Mouse (Mus musculus) midbrain, embryonic 16.5 days (tissue): ENCODE data around the gene B3gat3. TPM values are rescaled to one million over a fixed set of nuclear protein-coding genes. Genes with fewer than 3 reads are reported as not detected.

Experiments used
- microRNA-seq: library from miRNA; unstranded; fragments of <30 nt; microRNA quantifications from one replicate; pipeline ENCODE4, GENCODE M21; 2017
- polyA plus RNA-seq: library from polyadenylated mRNA; unstranded; fragments of >200 nt; fragmentation: Nextera tagmentation; extraction: Ambion mirVana; gene quantifications from 2 replicates; pipeline ENCODE4 v1.2.1, GENCODE M21; 2015

Gene B3gat3
- polyA plus RNA-seq, 1 experiment from 2014 or later: 95.7 TPM

Small RNA genes lying within 50 kb of the gene (microRNA-seq; reads per million reads assigned to microRNA genes)
- gene Mir5136: 0.69 reads per million

Other genes with a start within 250 kb of the B3gat3 start
- 176 and 182 TPM in 2 replicates for gene Slc3a2, start 197.0 kb upstream of the B3gat3 start, polyA plus RNA-seq
- 93.1 and 95.9 TPM in 2 replicates for gene Wdr74, start 184.5 kb upstream of the B3gat3 start, polyA plus RNA-seq
- 1.2 and 1.8 TPM in 2 replicates for gene 1700092M07Rik, start 179.7 kb upstream of the B3gat3 start, polyA plus RNA-seq
- 122 and 123 TPM in 2 replicates for gene Stx5a, start 179.0 kb upstream of the B3gat3 start, polyA plus RNA-seq
- gene Nxf1, start 163.3 kb upstream of the B3gat3 start, polyA plus RNA-seq: 146 and 169 TPM in 2 replicates
- 195 and 202 TPM in 2 replicates for gene Tmem223, start 149.4 kb upstream of the B3gat3 start, polyA plus RNA-seq
- gene Tmem179b, start 145.9 kb upstream of the B3gat3 start, polyA plus RNA-seq: 26.4 and 26.6 TPM in 2 replicates
- 30.7 and 32.9 TPM in 2 replicates for gene Taf6l, start 134.0 kb upstream of the B3gat3 start, polyA plus RNA-seq
- 136 and 140 TPM in 2 replicates for gene Polr2g, start 121.8 kb upstream of the B3gat3 start, polyA plus RNA-seq
- 7.6 and 8.9 TPM in 2 replicates for gene Zbtb3, start 117.8 kb upstream of the B3gat3 start, polyA plus RNA-seq
- 55.0 and 61.6 TPM in 2 replicates for gene Ttc9c, start 101.0 kb upstream of the B3gat3 start, polyA plus RNA-seq
- 5.3 and 6.2 TPM in 2 replicates for gene Hnrnpul2, start 100.4 kb upstream of the B3gat3 start, polyA plus RNA-seq
- not detected in 2 replicates for gene AC129217.1, start 90.6 kb upstream of the B3gat3 start, polyA plus RNA-seq
- gene Bscl2, start 82.9 kb upstream of the B3gat3 start, polyA plus RNA-seq: 101 and 105 TPM in 2 replicates
- gene Gng3, start 81.2 kb upstream of the B3gat3 start, polyA plus RNA-seq: 477 and 539 TPM in 2 replicates
- gene Lrrn4cl, start 69.6 kb upstream of the B3gat3 start, polyA plus RNA-seq: 0.62 and 0.92 TPM in 2 replicates
- gene Ubxn1, start 48.9 kb upstream of the B3gat3 start, polyA plus RNA-seq: 130 and 142 TPM in 2 replicates
- 54.5 and 59.8 TPM in 2 replicates for gene Uqcc3, start 39.5 kb upstream of the B3gat3 start, polyA plus RNA-seq
- 30.5 and 31.7 TPM in 2 replicates for gene Lbhd1, start 36.6 kb upstream of the B3gat3 start, polyA plus RNA-seq
- not detected in 2 replicates for gene Gm49403, start 36.4 kb upstream of the B3gat3 start, polyA plus RNA-seq
- 35.4 and 39.2 TPM in 2 replicates for gene 1810009A15Rik, start 31.5 kb upstream of the B3gat3 start, polyA plus RNA-seq
- 0.43 TPM in 1 of 2 replicates, not detected in the other for gene Gm49416, start 31.4 kb upstream of the B3gat3 start, polyA plus RNA-seq
- 29.2 and 30.9 TPM in 2 replicates for gene Ints5, start 27.4 kb upstream of the B3gat3 start, polyA plus RNA-seq
- 76.8 and 84.0 TPM in 2 replicates for gene Ganab, start 22.3 kb upstream of the B3gat3 start, polyA plus RNA-seq
- 1.4 and 2.2 TPM in 2 replicates for gene Rom1, start 9.0 kb downstream of the B3gat3 start, polyA plus RNA-seq
- gene Eml3, start 9.2 kb downstream of the B3gat3 start, polyA plus RNA-seq: 8.6 and 9.1 TPM in 2 replicates
- gene Mta2, start 21.5 kb downstream of the B3gat3 start, polyA plus RNA-seq: 108 and 121 TPM in 2 replicates
- gene Tut1, start 33.5 kb downstream of the B3gat3 start, polyA plus RNA-seq: 25.6 and 26.2 TPM in 2 replicates
- 283 and 293 TPM in 2 replicates for gene Eef1g, start 46.7 kb downstream of the B3gat3 start, polyA plus RNA-seq
- 2.7 and 3.2 TPM in 2 replicates for gene Ahnak, start 68.9 kb downstream of the B3gat3 start, polyA plus RNA-seq
- gene Scgb1a1, start 167.6 kb downstream of the B3gat3 start, polyA plus RNA-seq: not detected in 2 replicates
- gene Asrgl1, start 215.3 kb downstream of the B3gat3 start, polyA plus RNA-seq: 30.3 and 31.8 TPM in 2 replicates